Mouse (Mus musculus) monocyte, adult 2 months (primary cell): ENCODE data around the gene Mmp1b.
"Not testable (repeated sequence)": the region's sequence is repeated elsewhere in the genome, so short reads cannot be mapped to it uniquely, and the experiment has no call there.

Source experiments
- DNase-seq, 2 experiments: peaks; one replicate each; pipeline ENCODE4 v3.0.0; 2022; ENCODE audit warnings: low spot score in 2 of 2, low read depth in 1 of 2

The Mmp1b gene

GRCm38 (mm10) chr9:7387947-7388346 lies at the start of gene Mmp1b:
Mmp1b (minus strand) TSS chr9:7388047.
- no peak for DNase-seq

- DNase-seq, result not testable (repeated sequence)
Observed at GRCm38 (mm10) chr9:7396556-7396955, 8.7 kb upstream of the Mmp1b start.

- no peak for DNase-seq
Observed at GRCm38 (mm10) chr9:7354535-7354934, 33.3 kb downstream of the Mmp1b start.

- no peak for DNase-seq
Observed at GRCm38 (mm10) chr9:7345513-7345912, 42.3 kb downstream of the Mmp1b start.

DNA sequence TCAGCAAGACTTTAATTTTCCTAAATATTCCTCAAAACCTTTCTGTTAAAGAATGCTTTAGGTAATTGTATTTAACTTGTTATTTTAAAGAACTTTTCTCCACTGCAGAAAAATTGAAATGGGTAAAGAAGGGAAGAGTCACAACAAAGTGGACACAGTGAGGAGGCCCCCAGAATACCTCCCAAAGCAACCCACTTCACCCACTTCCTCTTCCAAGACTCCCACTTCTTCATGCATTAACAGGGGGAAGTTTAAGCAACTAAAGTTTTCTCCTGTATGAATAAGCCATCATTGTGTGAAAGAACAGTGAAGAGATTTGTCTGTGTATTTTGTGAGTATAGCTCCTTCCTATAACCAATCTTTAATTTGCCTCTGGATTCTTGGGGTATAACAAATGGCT lies 43.7 kb downstream of the Mmp1b start, which contains the start of gene Mmp12:
Mmp12 (plus strand) TSS at position 275 of the 400 bp plus-strand sequence.
- no peak for DNase-seq

DNA sequence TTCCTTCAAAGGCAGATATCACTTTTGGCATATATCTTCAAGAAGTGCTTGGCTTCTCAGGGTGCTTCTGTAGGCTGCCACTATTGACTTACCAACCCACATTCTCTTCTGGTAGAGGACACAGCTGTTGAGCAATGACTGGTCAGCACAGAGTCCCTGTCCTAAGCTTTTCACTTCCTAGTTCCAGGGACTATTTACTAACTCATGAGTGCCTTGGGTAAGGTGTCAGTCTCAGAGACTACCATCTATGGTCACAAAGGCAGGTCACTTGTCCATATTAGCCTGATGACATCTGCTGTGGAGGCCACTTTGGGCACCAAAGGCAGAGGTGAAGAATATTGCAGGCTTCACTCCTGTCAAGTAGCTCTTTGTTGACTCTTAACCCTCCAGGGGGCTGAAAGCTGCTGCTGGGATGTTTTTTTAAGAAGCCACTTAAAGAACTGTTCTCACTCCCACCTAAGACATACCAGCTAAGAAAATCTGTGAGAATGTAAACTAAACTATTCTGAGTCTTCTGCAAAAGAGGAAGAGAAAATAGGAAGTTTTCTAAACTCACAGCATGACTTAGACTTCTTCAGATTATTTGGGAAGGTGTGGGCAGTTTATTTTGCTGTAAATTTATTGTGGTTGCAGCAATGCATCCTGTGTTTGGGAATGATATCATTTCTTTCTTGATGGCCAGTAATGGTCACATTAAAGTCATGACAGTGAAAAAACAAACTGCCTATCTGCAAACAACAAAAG lies 50.9 kb downstream of the Mmp1b start:
- DNase-seq, result peak in 1 of 2 experiments; percentile 29

GRCm38 (mm10) chr9:7335766-7336680 lies 51.8 kb downstream of the Mmp1b start:
- no peak for DNase-seq

DNA sequence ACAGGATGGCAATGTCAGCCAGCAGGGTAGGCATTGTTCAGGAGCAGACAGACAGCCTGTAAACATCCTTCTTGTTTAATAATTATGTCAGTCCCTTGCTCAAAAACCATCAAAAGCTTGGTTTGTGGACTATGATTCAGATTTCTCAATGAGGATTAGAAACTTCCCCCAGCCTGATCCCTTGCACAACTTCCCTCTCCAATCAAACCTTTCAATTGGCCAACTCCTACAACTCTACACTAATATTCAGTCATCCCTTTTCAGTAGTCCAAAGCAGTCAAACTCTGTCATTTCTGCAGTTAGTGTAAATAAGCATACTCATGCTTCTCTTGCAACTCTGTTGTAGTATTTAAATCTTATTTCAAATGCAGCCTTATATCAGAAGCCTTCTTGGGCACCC lies 56.0 kb downstream of the Mmp1b start:
- DNase-seq, result no peak
